In genomic region chr1:69559443-69560090, GRCm38 (mm10) we compare ENCODE assay signal across 19 mouse cellular contexts.
DNase-seq lines count a peak whose midpoint lies in the region; ATAC-seq and TF ChIP-seq lines count a peak whose summit lies in the region.
"Had no signal": no experiment of that assay in that cellular context is flagged by ENCODE, and none has a peak within 500 bp of the region (broad histone marks: within the 10 kb centered on the region; RNA-seq: fewer than 3 reads in every experiment).

No protein-coding gene starts in this region.

- no peak for DNase-seq in heart, adult 9 months (ENCODE audit: low spot score in 2 of 2)
- peak; percentile 63 for DNase-seq in c-Kit-positive CD71-positive TER-119-negative erythroid progenitor cells, embryonic 14.5 days (ENCODE audit: low read depth)
- peak; percentile 80 for DNase-seq in liver
- no peak for DNase-seq in gastrocnemius, adult 2 months
- DNase-seq in ovary, postnatal 10 days (ENCODE audit: low spot score), result no peak
- DNase-seq: cerebellum, adult 11 months; cerebellum, postnatal 14 days; heart, adult 11 months; kidney, adult 11 months; lung, adult 2 months; lung, postnatal 36 days; right cerebral cortex, postnatal 25 days had no signal

- 55% methylated on average over 5 of the region's 5 CpGs for WGBS in heart, embryonic 12.5 days

- no peaks in the 10 kb centered on the region for H3K9me3 ChIP-seq in heart, embryonic 12.5 days (replicated peaks)
- H3K9me3 ChIP-seq: forebrain, embryonic 15.5 days; hindbrain, embryonic 12.5 days; midbrain, embryonic 13.5 days had no signal

- no peaks in the 10 kb centered on the region for H3K36me3 ChIP-seq in heart, embryonic 12.5 days
- H3K36me3 ChIP-seq: forebrain, embryonic 15.5 days; hindbrain, embryonic 12.5 days; midbrain, embryonic 13.5 days had no signal

- intact Hi-C loops in gastrocnemius, adult 2 months (cut with DNase I), result no loop called here

- H3K4me1 ChIP-seq in heart, embryonic 12.5 days (replicated peaks), result peaks cover 3% of the 10 kb centered on the region; the same call in 1 of the 2 replicates
- H3K4me1 ChIP-seq: forebrain, embryonic 15.5 days; hindbrain, embryonic 12.5 days; midbrain, embryonic 13.5 days had no signal

- no peak for TF ChIP-seq CTCF in gastrocnemius, adult 2 months (IDR thresholded peaks at IDR 0.05)

- no peak overlapping the region for H3K9ac ChIP-seq in heart, embryonic 12.5 days
- H3K9ac ChIP-seq: forebrain, embryonic 15.5 days; hindbrain, embryonic 12.5 days; midbrain, embryonic 13.5 days had no signal

- H3K27ac ChIP-seq in heart, embryonic 12.5 days (ENCODE audit: poor library complexity, severe bottlenecking), result no peak overlapping the region
- H3K27ac ChIP-seq in gastrocnemius, adult 2 months, result no peak overlapping the region
- H3K27ac ChIP-seq: forebrain, embryonic 15.5 days; hindbrain, embryonic 12.5 days; kidney, postnatal 0 days; midbrain, embryonic 13.5 days had no signal

- peak; percentile 11; the same call in 1 of the 2 replicates for ATAC-seq in heart, embryonic 12.5 days (ENCODE audit: insufficient number of reproducible peaks, low FRiP score)
- peak; percentile 47 for ATAC-seq in megakaryocyte, adult 5-6 weeks (ENCODE audit: poor library complexity, severe bottlenecking)
- no peak for ATAC-seq in inflammation-experienced regulatory T-cells, adult 6 months
- ATAC-seq: forebrain, embryonic 15.5 days; midbrain, embryonic 13.5 days had no signal

- no peaks in the 10 kb centered on the region for H3K27me3 ChIP-seq in heart, embryonic 12.5 days (replicated peaks)
- H3K27me3 ChIP-seq: forebrain, embryonic 15.5 days; hindbrain, embryonic 12.5 days; midbrain, embryonic 13.5 days had no signal

- H3K4me3 ChIP-seq in heart, embryonic 12.5 days, result no peak overlapping the region
- no peak overlapping the region for H3K4me3 ChIP-seq in gastrocnemius, adult 2 months
- H3K4me3 ChIP-seq: forebrain, embryonic 15.5 days; hindbrain, embryonic 12.5 days; midbrain, embryonic 13.5 days had no signal

- no peak overlapping the region for H3K4me2 ChIP-seq in heart, embryonic 12.5 days
- H3K4me2 ChIP-seq: forebrain, embryonic 15.5 days; hindbrain, embryonic 12.5 days; midbrain, embryonic 13.5 days had no signal

Comparison
In these comparisons a context has a peak if more than half of its experiments do, and no peak if none do; other contexts are left out.
1. DNase-seq: peak in c-Kit-positive CD71-positive TER-119-negative erythroid progenitor cells, embryonic 14.5 days (single experiment) and liver (single experiment); none in heart, adult 9 months (0 of 2), gastrocnemius, adult 2 months (single experiment) and ovary, postnatal 10 days (single experiment).